Mouse (Mus musculus) MEL (cell line): ENCODE results near the gene Etfbkmt. TPM values are rescaled to one million over a fixed set of nuclear protein-coding genes. Genes with fewer than 3 reads are reported as not detected.
A peak's percentile ranks its signal among the peaks of the same experiment; 100 is the strongest.

ENCODE experiments used
- DNase-seq: peaks from one replicate; pipeline ENCODE4 v3.0.0; 2011; ENCODE audit warnings: low read depth, low spot score
- H3K27ac ChIP-seq: 2 replicates; pipeline ENCODE4 v1.5.1; 2012; ENCODE audit warnings: low read depth, mild to moderate bottlenecking, control low read depth, low read length, moderate library complexity; ENCODE audit not compliant: control insufficient read depth
- H3K27me3 ChIP-seq, 2 experiments: fragments of 150-350 bp in 1 of 2; sonication (generic) in 1 of 2; 2 replicates each; pipeline ENCODE4 v1.6.1; 2012; ENCODE audit warnings: low read length in 2 of 2, mild to moderate bottlenecking in 2 of 2, improper control_type of control experiment in 1 of 2, moderate library complexity in 1 of 2; ENCODE audit not compliant: insufficient read depth in 2 of 2, control insufficient read depth in 1 of 2
- H3K36me3 ChIP-seq, 2 experiments: 2 replicates each; pipeline ENCODE4 v1.6.1; 2012 to 2014; ENCODE audit warnings: low read length in 2 of 2, improper control_type of control experiment in 1 of 2, inconsistent platforms in 1 of 2, mild to moderate bottlenecking in 1 of 2; ENCODE audit not compliant: insufficient read depth in 2 of 2, control insufficient read depth in 1 of 2
- H3K4me1 ChIP-seq, 2 experiments: fragments of 150-350 bp in 1 of 2; sonication (generic) in 1 of 2; 2 replicates each; pipeline ENCODE4 v1.6.1; 2012; ENCODE audit warnings: low read length in 2 of 2, improper control_type of control experiment in 1 of 2, mild to moderate bottlenecking in 1 of 2; ENCODE audit not compliant: insufficient read depth in 2 of 2, control insufficient read depth in 1 of 2
- H3K4me3 ChIP-seq, 2 experiments: fragments of 150-350 bp in 1 of 2; sonication (generic) in 1 of 2; 2 replicates each; pipeline ENCODE4 v1.5.1; 2012; ENCODE audit warnings: low read depth in 2 of 2, low read length in 2 of 2, mild to moderate bottlenecking in 2 of 2, moderate library complexity in 2 of 2, control low read depth in 1 of 2, improper control_type of control experiment in 1 of 2; ENCODE audit not compliant: control insufficient read depth in 1 of 2, insufficient read depth in 1 of 2
- H3K79me2 ChIP-seq: 2 replicates; pipeline ENCODE4 v1.6.1; 2012; ENCODE audit warnings: mild to moderate bottlenecking, low read length, moderate library complexity; ENCODE audit not compliant: control insufficient read depth, poor library complexity, insufficient read depth
- H3K9ac ChIP-seq: 2 replicates; pipeline ENCODE4 v1.6.1; 2012; ENCODE audit warnings: low read depth, mild to moderate bottlenecking, control low read depth, low read length, moderate library complexity; ENCODE audit not compliant: control insufficient read depth, poor library complexity, severe bottlenecking
- H3K9me3 ChIP-seq: fragments of 150-350 bp; sonication (generic); replicated peaks from 2 replicates; pipeline ENCODE4 v1.6.1; 2012; ENCODE audit warnings: mild to moderate bottlenecking, low read length, improper control_type of control experiment, moderate library complexity; ENCODE audit not compliant: insufficient read depth
- E2F4 ChIP-seq: IDR thresholded peaks from 2 replicates; pipeline ENCODE4 v1.6.1; 2011; ENCODE audit warnings: low read depth, low read length, improper control_type of control experiment, borderline replicate concordance
- EP300 ChIP-seq, 2 experiments: IDR thresholded peaks; 2 replicates each; pipeline ENCODE4 v1.6.1; 2011; ENCODE audit warnings: improper control_type of control experiment in 2 of 2, low read length in 2 of 2, low read depth in 1 of 2, mild to moderate bottlenecking in 1 of 2
- ETS1 ChIP-seq: IDR thresholded peaks from 2 replicates; pipeline ENCODE4 v1.6.1; 2012; ENCODE audit warnings: low read depth, mild to moderate bottlenecking, inconsistent platforms, low read length, improper control_type of control experiment, moderate library complexity
- GABPA ChIP-seq: IDR thresholded peaks from 2 replicates; pipeline ENCODE4 v1.6.1; 2012; ENCODE audit warnings: low read depth, mild to moderate bottlenecking, inconsistent platforms, low read length, improper control_type of control experiment, moderate library complexity
- GATA1 ChIP-seq: IDR thresholded peaks from 2 replicates; pipeline ENCODE4 v1.6.1; 2011; ENCODE audit warnings: low read depth, low read length, improper control_type of control experiment
- HCFC1 ChIP-seq: IDR thresholded peaks from 2 replicates; pipeline ENCODE4 v1.6.1; 2012; ENCODE audit warnings: low read depth, mild to moderate bottlenecking, inconsistent platforms, low read length, improper control_type of control experiment, moderate library complexity
- KAT2A ChIP-seq: conservative IDR thresholded peaks from 2 replicates; pipeline ENCODE4 v1.6.1; 2012; ENCODE audit warnings: low read depth, low read length, improper control_type of control experiment, inconsistent platforms
- MAX ChIP-seq: IDR thresholded peaks from 2 replicates; pipeline ENCODE4 v1.6.1; 2011; ENCODE audit warnings: low read length, improper control_type of control experiment
- MEF2A ChIP-seq: IDR thresholded peaks from 2 replicates; pipeline ENCODE4 v1.6.1; 2014; ENCODE audit warnings: low read depth, mild to moderate bottlenecking, inconsistent platforms, low read length, improper control_type of control experiment; ENCODE audit not compliant: poor library complexity, insufficient replicate concordance, severe bottlenecking; ENCODE audit errors: extremely low read depth
- MYB ChIP-seq: IDR thresholded peaks from 2 replicates; pipeline ENCODE4 v1.6.1; 2011; ENCODE audit warnings: mild to moderate bottlenecking, low read depth, low read length, improper control_type of control experiment
- NELFE ChIP-seq: IDR thresholded peaks from 2 replicates; pipeline ENCODE4 v1.6.1; 2011; ENCODE audit warnings: low read depth, low read length, improper control_type of control experiment
- POLR2A ChIP-seq, 2 experiments: IDR thresholded peaks; 2 replicates each; pipeline ENCODE4 v1.6.1; 2011 to 2012; ENCODE audit warnings: low read length in 2 of 2, mild to moderate bottlenecking in 2 of 2, control low read depth in 1 of 2, improper control_type of control experiment in 1 of 2, low read depth in 1 of 2, moderate library complexity in 1 of 2; ENCODE audit not compliant: control insufficient read depth in 1 of 2, insufficient read depth in 1 of 2, poor library complexity in 1 of 2
- POLR2AphosphoS2 ChIP-seq: IDR thresholded peaks from 2 replicates; pipeline ENCODE4 v1.6.1; 2011; ENCODE audit warnings: low read length, improper control_type of control experiment
- POLR2AphosphoS5 ChIP-seq: IDR thresholded peaks from 2 replicates; pipeline ENCODE4 v1.6.1; 2012; ENCODE audit warnings: low read depth, borderline replicate concordance, mild to moderate bottlenecking, inconsistent platforms, low read length, moderate library complexity, mixed read lengths
- RCOR1 ChIP-seq: IDR thresholded peaks from 2 replicates; pipeline ENCODE4 v1.6.1; 2012; ENCODE audit warnings: low read depth, mild to moderate bottlenecking, inconsistent platforms, low read length, improper control_type of control experiment
- SIN3A ChIP-seq: IDR thresholded peaks from 2 replicates; pipeline ENCODE4 v1.6.1; 2012; ENCODE audit warnings: low read length, improper control_type of control experiment, inconsistent platforms
- TBP ChIP-seq: IDR thresholded peaks from 2 replicates; pipeline ENCODE4 v1.8.0; 2011; ENCODE audit warnings: low read depth, low read length, improper control_type of control experiment
- TCF12 ChIP-seq: IDR thresholded peaks from 2 replicates; pipeline ENCODE4 v1.6.1; 2014; ENCODE audit warnings: low read depth, mild to moderate bottlenecking, inconsistent platforms, low read length, improper control_type of control experiment, moderate library complexity
- USF1 ChIP-seq: IDR thresholded peaks from 2 replicates; pipeline ENCODE4 v1.6.1; 2014; ENCODE audit warnings: low read depth, mild to moderate bottlenecking, inconsistent platforms, low read length, improper control_type of control experiment, moderate library complexity
- USF2 ChIP-seq, 2 experiments: IDR thresholded peaks; 2 replicates each; pipeline ENCODE4 v1.6.1; 2011 to 2012; ENCODE audit warnings: improper control_type of control experiment in 2 of 2, low read length in 2 of 2, borderline replicate concordance in 1 of 2, inconsistent platforms in 1 of 2, low read depth in 1 of 2, mild to moderate bottlenecking in 1 of 2; ENCODE audit not compliant: insufficient read depth in 1 of 2
- ZC3H11A ChIP-seq: IDR thresholded peaks from 2 replicates; pipeline ENCODE4 v1.6.1; 2012; ENCODE audit warnings: low read depth, mild to moderate bottlenecking, inconsistent platforms, low read length, improper control_type of control experiment
- ZKSCAN1 ChIP-seq: IDR thresholded peaks from 2 replicates; pipeline ENCODE4 v1.6.1; 2012; ENCODE audit warnings: low read depth, mild to moderate bottlenecking, inconsistent platforms, low read length, improper control_type of control experiment, moderate library complexity
- ZMIZ1 ChIP-seq: IDR thresholded peaks from 2 replicates; pipeline ENCODE4 v1.6.1; 2012; ENCODE audit warnings: low read depth, mild to moderate bottlenecking, inconsistent platforms, low read length, improper control_type of control experiment, moderate library complexity
- ZNF384 ChIP-seq: IDR thresholded peaks from 2 replicates; pipeline ENCODE4 v1.6.1; 2012; ENCODE audit warnings: low read depth, mild to moderate bottlenecking, inconsistent platforms, low read length, improper control_type of control experiment
- polyA plus RNA-seq, 2 experiments: library from polyadenylated mRNA; stranded (reverse) in 1 of 2; unstranded in 1 of 2; fragments of >175 nt in 1 of 2; fragments of >200 nt in 1 of 2; gene quantifications; 2 replicates each; pipeline versions ENCODE4 v1.2.1 to v1.2.4; 2012; ENCODE audit warnings: low replicate concordance in 2 of 2, low read depth in 1 of 2; ENCODE audit not compliant: insufficient read length in 2 of 2, insufficient read depth in 1 of 2, missing spikeins in 1 of 2
- total RNA-seq: library from RNA; depleted of rRNA; stranded (reverse); fragments of 300-350 nt; gene quantifications from 2 replicates; pipeline ENCODE4 v1.2.3, GENCODE M21; 2012

Etfbkmt gene
- total and polyA plus RNA-seq, 3 experiments: 3.4 to 5.7 TPM; not detected in 1

- Histone ChIP-seq H3K36me3 (no peaks in the 10 kb centered on the region; a peak in 1 of 4 replicates), H3K79me2 (no peaks in the 10 kb centered on the region), H3K4me3 (no peak overlapping the region), H3K9me3 (no peaks in the 10 kb centered on the region), H3K27me3 (no peaks in the 10 kb centered on the region), H3K4me1 (no peaks in the 10 kb centered on the region)
- no peak for DNase-seq
- TF ChIP-seq GATA1 (peak; percentile 18; the same call in 1 of the 2 replicates), EP300 (IDR thresholded peaks at IDR 0.05; ENCODE audit: low read depth in 1 of 2, low read length in 2 of 2) (peak; percentile 24 to 40; a peak in 1 of 4 replicates), ZNF384 (peak; percentile 61), ETS1 (no peak), KAT2A (no peak), POLR2AphosphoS2 (no peak), TBP (no peak), E2F4 (no peak), MEF2A (no peak), TCF12 (peak; percentile 75; the same call in 1 of the 2 replicates)
- TF ChIP-seq, all 39 proteins: peak for 4
- no peak overlapping the region for H3K9ac ChIP-seq
- no peak overlapping the region for H3K27ac ChIP-seq
These were observed 40.7 kb upstream of the Etfbkmt start for GRCm38 (mm10) chr6:149098993-149099392.

DNA sequence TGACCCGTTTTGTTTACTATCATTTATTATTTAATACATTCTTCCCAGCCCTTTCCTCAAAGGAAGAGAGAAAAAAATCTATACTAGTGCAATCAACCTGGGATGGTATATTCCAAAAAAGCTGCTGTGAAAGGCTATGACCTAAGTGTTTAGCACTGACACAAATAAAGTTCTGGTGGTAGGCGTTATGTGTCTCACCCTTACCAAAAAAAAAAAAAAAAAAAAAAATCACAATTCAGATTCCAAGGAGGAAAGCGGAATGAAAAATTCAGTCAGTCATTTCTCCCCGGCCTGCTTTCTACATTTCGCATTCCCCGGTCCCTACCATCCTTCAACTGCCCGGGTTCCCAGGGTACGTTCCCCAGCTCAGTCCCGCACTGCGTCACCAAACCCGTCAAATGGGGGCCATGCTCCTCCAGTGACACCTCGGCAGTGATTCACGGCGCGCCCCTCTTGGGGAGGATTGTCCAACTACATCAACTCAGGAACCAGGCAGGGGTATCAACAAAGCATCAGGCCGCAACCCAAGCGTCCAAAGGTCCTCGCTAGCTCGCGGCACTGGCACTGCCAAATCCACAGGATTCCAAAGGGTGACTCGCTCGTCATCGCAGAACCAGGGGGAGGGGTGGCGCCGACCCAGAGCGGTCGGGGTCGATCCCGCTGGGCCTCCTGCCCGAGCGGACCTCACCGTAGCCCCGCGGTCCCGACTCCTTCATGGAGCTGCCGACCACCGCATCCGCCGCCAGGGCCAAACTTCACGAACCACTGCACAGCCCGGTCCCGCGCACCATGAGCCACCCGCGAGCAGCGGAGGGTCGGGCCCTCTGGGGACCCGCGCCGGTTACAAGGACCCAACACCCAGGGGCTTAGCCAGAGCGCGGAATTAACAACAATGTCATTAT is 39.2 kb upstream of the Etfbkmt start:
- H3K4me1 ChIP-seq: no peaks in the 10 kb centered on the region
- H3K4me3 ChIP-seq: no peak overlapping the region
- TF ChIP-seq USF1 (no peak), ZC3H11A (no peak), TBP (no peak), NELFE (no peak), MAX (no peak), ZMIZ1 (no peak), USF2 (IDR thresholded peaks at IDR 0.05; ENCODE audit: borderline replicate concordance in 1 of 2, insufficient read depth in 1 of 2, low read depth in 1 of 2, low read length in 2 of 2) (no peak), POLR2A (IDR thresholded peaks at IDR 0.05; ENCODE audit: control insufficient read depth in 1 of 2, insufficient read depth in 1 of 2, low read depth in 1 of 2, low read length in 2 of 2, poor library complexity in 1 of 2) (no peak), MYB (no peak), ZKSCAN1 (no peak), RCOR1 (no peak), GABPA (no peak), POLR2AphosphoS5 (no peak), SIN3A (no peak), HCFC1 (no peak)
- TF ChIP-seq, all 39 proteins: peak for 0
- H3K9ac ChIP-seq: no peak overlapping the region
- H3K79me2 ChIP-seq: no peaks in the 10 kb centered on the region
- no peaks in the 10 kb centered on the region for H3K9me3 ChIP-seq
- no peak for DNase-seq
- H3K36me3 ChIP-seq: no peaks in the 10 kb centered on the region; a peak in 1 of 4 replicates
- H3K27ac ChIP-seq: no peak overlapping the region
- no peaks in the 10 kb centered on the region for H3K27me3 ChIP-seq
